Mouse (Mus musculus) kidney, postnatal 0 days (tissue): ENCODE measurements around the gene Nfil3. TPM values are rescaled to one million over a fixed set of nuclear protein-coding genes. Genes with fewer than 3 reads are reported as not detected.

Source experiments
- ATAC-seq: fragments of 200-750 bp; cut with Nextera tagmentation; replicated peaks from 2 replicates; pipeline ENCODE4 v1.8.0; 2017; ENCODE audit warnings: low read depth, moderate number of reproducible peaks, moderate TSS enrichment, moderate library complexity; ENCODE audit not compliant: low FRiP score
- DNase-seq: peaks from one replicate; pipeline ENCODE4 v3.0.0-alpha.2; 2016; ENCODE audit warnings: low spot score
- H3K27ac ChIP-seq: fragments of 300-500 bp; sonication (generic); 2 replicates; pipeline ENCODE4 v1.5.1; 2014; ENCODE audit warnings: mild to moderate bottlenecking
- H3K27me3 ChIP-seq: fragments of 300-500 bp; sonication (generic); 2 replicates; pipeline ENCODE4 v1.6.1; 2014; ENCODE audit warnings: low read length, mixed read lengths; ENCODE audit not compliant: insufficient read depth
- H3K36me3 ChIP-seq: fragments of 300-500 bp; sonication (generic); 2 replicates; pipeline ENCODE4 v1.6.1; 2014; ENCODE audit warnings: low read length, mixed read lengths; ENCODE audit not compliant: insufficient read depth
- H3K4me1 ChIP-seq: fragments of 300-500 bp; sonication (generic); replicated peaks from 2 replicates; pipeline ENCODE4 v1.6.1; 2014; ENCODE audit warnings: antibody characterized with exemption, low read length, mixed read lengths; ENCODE audit not compliant: insufficient read depth
- H3K4me2 ChIP-seq: fragments of 300-500 bp; sonication (generic); 2 replicates; pipeline ENCODE4 v1.6.1; 2014; ENCODE audit warnings: mild to moderate bottlenecking, low read length, moderate library complexity, mixed read lengths
- H3K4me3 ChIP-seq: fragments of 300-500 bp; sonication (generic); replicated peaks from 2 replicates; pipeline ENCODE4 v1.5.1; 2014; ENCODE audit warnings: low read depth, low read length
- H3K9ac ChIP-seq: fragments of 300-500 bp; sonication (generic); 2 replicates; pipeline ENCODE4 v1.6.1; 2014; ENCODE audit warnings: low read depth, low read length
- H3K9me3 ChIP-seq: fragments of 300-500 bp; sonication (generic); replicated peaks from 2 replicates; pipeline ENCODE4 v1.6.1; 2016; ENCODE audit warnings: low read length, inconsistent platforms, mixed read lengths
- CTCF ChIP-seq: IDR thresholded peaks from 2 replicates; pipeline ENCODE4 v1.5.1; 2016; ENCODE audit warnings: antibody characterized with exemption, low read depth, mild to moderate bottlenecking, moderate library complexity
- WGBS: fragments of 180-500 bp; shearing (Covaris S2); extraction: QIAGEN DNeasy Blood & Tissue Kit; methylation state at CpG from one replicate; pipeline ENCODE4 v1.1.7; 2014; 5-methylcytosine and 5-hydroxymethylcytosine counted together
- polyA plus RNA-seq: library from polyadenylated mRNA; unstranded; fragments of >200 nt; fragmentation: Nextera tagmentation; extraction: Ambion mirVana; gene quantifications from 2 replicates; pipeline ENCODE4 v1.2.1, GENCODE M21; 2015

Nfil3 gene
- polyA plus RNA-seq, 1 experiment from 2014 or later = 17.1 TPM

GRCm38 (mm10) chr13:52979331-52980051 lies 1.4 kb downstream of the Nfil3 start:
- H3K9me3 ChIP-seq = no peaks in the 10 kb centered on the region
- ATAC-seq (no peak), DNase-seq (peak; percentile 56)
- peak overlapping the region; percentile 86; the same call in 1 of the 2 replicates for H3K9ac ChIP-seq
- TF ChIP-seq CTCF = no peak
- peak overlapping the region; percentile 97 for H3K4me3 ChIP-seq
- H3K4me2 ChIP-seq = peak overlapping the region; percentile 90
- H3K27ac ChIP-seq = peak overlapping the region; percentile 96; the same call in 1 of the 2 replicates
- H3K27me3 ChIP-seq = no peaks in the 10 kb centered on the region
- peaks cover 19% of the 10 kb centered on the region; the same call in 1 of the 2 replicates for H3K4me1 ChIP-seq
- under 1% methylated on average over 22 of the region's 22 CpGs for WGBS
- no peaks in the 10 kb centered on the region for H3K36me3 ChIP-seq

GRCm38 (mm10) chr13:52978321-52978981 lies 2.4 kb downstream of the Nfil3 start:
- Histone ChIP-seq H3K9me3 (no peaks in the 10 kb centered on the region), H3K4me2 (peak overlapping the region; percentile 90), H3K27ac (peak overlapping the region; percentile 70), H3K4me1 (peaks cover 19% of the 10 kb centered on the region; the same call in 1 of the 2 replicates), H3K36me3 (no peaks in the 10 kb centered on the region), H3K4me3 (peak overlapping the region; percentile 66), H3K9ac (peak overlapping the region; percentile 66), H3K27me3 (no peaks in the 10 kb centered on the region)
- ATAC-seq = no peak
- TF ChIP-seq CTCF = no peak
- DNase-seq = peak; percentile 51
- WGBS = 1% methylated on average over 51 of the region's 64 CpGs

- peaks cover 19% of the 10 kb centered on the region; the same call in 1 of the 2 replicates for H3K4me1 ChIP-seq
- H3K9me3 ChIP-seq = no peaks in the 10 kb centered on the region
- ATAC-seq (no peak), DNase-seq (no peak)
- H3K4me3 ChIP-seq = peak overlapping the region; percentile 66
- no peak overlapping the region for H3K27ac ChIP-seq
- 42% methylated on average over 4 of the region's 4 CpGs for WGBS
- no peak for TF ChIP-seq CTCF
- H3K36me3 ChIP-seq = no peaks in the 10 kb centered on the region
- H3K4me2 ChIP-seq = peak overlapping the region; percentile 90
- no peaks in the 10 kb centered on the region for H3K27me3 ChIP-seq
- H3K9ac ChIP-seq = peak overlapping the region; percentile 66
These were observed 3.1 kb downstream of the Nfil3 start for GRCm38 (mm10) chr13:52977757-52978156.

GRCm38 (mm10) chr13:52977221-52977609 lies 3.7 kb downstream of the Nfil3 start:
- H3K4me2 ChIP-seq = no peak overlapping the region
- no peak overlapping the region for H3K4me3 ChIP-seq
- H3K9ac ChIP-seq = no peak overlapping the region
- no peak for TF ChIP-seq CTCF
- peaks cover 19% of the 10 kb centered on the region; the same call in 1 of the 2 replicates for H3K4me1 ChIP-seq
- DNase-seq (no peak), ATAC-seq (no peak)
- no peaks in the 10 kb centered on the region for H3K27me3 ChIP-seq
- no peaks in the 10 kb centered on the region for H3K9me3 ChIP-seq
- 85% methylated on average over 9 of the region's 9 CpGs for WGBS
- no peak overlapping the region for H3K27ac ChIP-seq
- no peaks in the 10 kb centered on the region for H3K36me3 ChIP-seq

- ATAC-seq = no peak
- Histone ChIP-seq H3K27me3 (no peaks in the 10 kb centered on the region), H3K36me3 (no peaks in the 10 kb centered on the region), H3K27ac (no peak overlapping the region), H3K4me3 (no peak overlapping the region), H3K4me2 (peak overlapping the region; percentile 12; the same call in 1 of the 2 replicates), H3K4me1 (peaks cover 19% of the 10 kb centered on the region; the same call in 1 of the 2 replicates), H3K9me3 (no peaks in the 10 kb centered on the region), H3K9ac (no peak overlapping the region)
- TF ChIP-seq CTCF = no peak
- DNase-seq = peak; percentile 39
- 37% methylated on average over 16 of the region's 16 CpGs for WGBS
These were observed 4.2 kb downstream of the Nfil3 start for GRCm38 (mm10) chr13:52976510-52977220.

- ATAC-seq (no peak), DNase-seq (no peak)
- TF ChIP-seq CTCF = no peak
- Histone ChIP-seq H3K27ac (no peak overlapping the region), H3K4me3 (no peak overlapping the region), H3K27me3 (no peaks in the 10 kb centered on the region), H3K9ac (no peak overlapping the region), H3K36me3 (no peaks in the 10 kb centered on the region), H3K4me2 (no peak overlapping the region), H3K9me3 (no peaks in the 10 kb centered on the region), H3K4me1 (peaks cover 19% of the 10 kb centered on the region; the same call in 1 of the 2 replicates)
- WGBS = 26% methylated on average over 8 of the region's 8 CpGs
These were observed 4.8 kb downstream of the Nfil3 start for GRCm38 (mm10) chr13:52976130-52976509.
